13 mouse cellular contexts compared by ENCODE assay signal in the genomic region with DNA sequence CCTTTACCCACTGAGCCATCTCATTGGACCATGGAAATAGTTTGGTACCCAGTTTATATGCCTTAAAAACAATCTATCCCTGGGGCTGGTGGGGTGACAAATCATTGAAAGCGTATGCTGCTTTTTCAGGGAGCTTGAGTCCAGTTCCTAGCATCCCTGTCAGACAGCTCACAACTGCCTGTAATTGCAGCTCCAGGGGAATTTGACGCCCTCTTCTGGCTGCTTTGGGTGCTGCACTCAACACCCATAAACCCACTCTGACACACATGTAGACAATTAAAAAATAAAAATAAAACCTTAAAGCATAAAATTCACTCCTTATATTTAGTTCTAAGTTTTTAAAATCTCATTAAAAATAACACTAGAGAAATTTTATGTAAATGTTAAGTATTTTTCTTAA. TPM values are rescaled to one million over a fixed set of nuclear protein-coding genes. Genes with fewer than 3 reads are reported as not detected.
DNase-seq lines count a peak whose midpoint lies in the region; ATAC-seq and TF ChIP-seq lines count a peak whose summit lies in the region.
"Had no signal": no experiment of that assay in that cellular context is flagged by ENCODE, and none has a peak within 500 bp of the region (broad histone marks: within the 10 kb centered on the region; RNA-seq: fewer than 3 reads in every experiment).

No protein-coding gene starts in this region.

- no peak for TF ChIP-seq EP300 in liver, embryonic 14.5 days (IDR thresholded peaks at IDR 0.05; ENCODE audit: low read depth)

- no peak overlapping the region for H3K9ac ChIP-seq in liver, embryonic 14.5 days (replicated peaks)
- H3K9ac ChIP-seq in liver, embryonic 11.5 days (ENCODE audit: low read depth, low read length), result no peak overlapping the region

- H3K4me1 ChIP-seq in liver, embryonic 14.5 days (replicated peaks; ENCODE audit: control insufficient read depth in 2 of 2, insufficient read depth in 2 of 2, low read length in 1 of 2), result no peaks in the 10 kb centered on the region
- H3K4me1 ChIP-seq in liver, embryonic 11.5 days (replicated peaks; ENCODE audit: control insufficient read depth, insufficient read depth, low read length), result no peaks in the 10 kb centered on the region
- 0 out of 2 replicates have a peak, but pooled peaks cover 3% of the 10 kb centered on the region for H3K4me1 ChIP-seq in hindbrain, embryonic 10.5 days (replicated peaks)
- H3K4me1 ChIP-seq: limb, embryonic 10.5 days had no signal

- no peak for ATAC-seq in CD4-positive, CD25-positive, alpha-beta regulatory T cell, adult 4 months
- ATAC-seq in liver, embryonic 14.5 days (ENCODE audit: insufficient read depth), result no peak
- no peak for ATAC-seq in liver, embryonic 11.5 days (replicated peaks; ENCODE audit: low FRiP score)
- ATAC-seq: midbrain, embryonic 16.5 days had no signal

- H3K27me3 ChIP-seq in liver, embryonic 14.5 days (ENCODE audit: control insufficient read depth, insufficient read depth, low read length), result no peaks in the 10 kb centered on the region
- H3K27me3 ChIP-seq in liver, embryonic 11.5 days (replicated peaks; ENCODE audit: control insufficient read depth, insufficient read depth, low read length), result no peaks in the 10 kb centered on the region
- H3K27me3 ChIP-seq in hindbrain, embryonic 10.5 days (ENCODE audit: insufficient read depth, poor library complexity, severe bottlenecking), result no peaks in the 10 kb centered on the region

- TF ChIP-seq CTCF in liver, embryonic 14.5 days (IDR thresholded peaks at IDR 0.05; ENCODE audit: low read depth), result peak; percentile 68

- H3K4me2 ChIP-seq in liver, embryonic 14.5 days (ENCODE audit: low read depth), result no peak overlapping the region
- H3K4me2 ChIP-seq in liver, embryonic 11.5 days, result no peak overlapping the region

- H3K9me3 ChIP-seq in liver, embryonic 14.5 days (ENCODE audit: control insufficient read depth, low read length), result no peaks in the 10 kb centered on the region
- no peaks in the 10 kb centered on the region for H3K9me3 ChIP-seq in liver, embryonic 11.5 days (ENCODE audit: control insufficient read depth, low read length)
- H3K9me3 ChIP-seq in hindbrain, embryonic 10.5 days, result no peaks in the 10 kb centered on the region
- H3K9me3 ChIP-seq: limb, embryonic 10.5 days had no signal

- peak; percentile 60 for DNase-seq in CD4-positive, CD25-positive, alpha-beta regulatory T cell, adult 2 months (ENCODE audit: low read depth, low spot score)
- no peak for DNase-seq in liver, embryonic 14.5 days (ENCODE audit: low read depth in 3 of 3, low spot score in 3 of 3)
- DNase-seq in liver, embryonic 11.5 days (ENCODE audit: low spot score), result no peak
- peak; percentile 60 to 66 for DNase-seq in B cell, adult 2 months
- peak; percentile 76 for DNase-seq in ZHBTc4 (ENCODE audit: low read depth, low spot score)
- no peak for DNase-seq in hindbrain, embryonic 10.5 days (ENCODE audit: low spot score)
- DNase-seq in retina, postnatal 1 day, result no peak
- DNase-seq: heart, postnatal 36 days; kidney, adult 11 months; lung, postnatal 14 days had no signal

- H3K27ac ChIP-seq in liver, embryonic 14.5 days, result no peak overlapping the region
- no peak overlapping the region for H3K27ac ChIP-seq in liver, embryonic 11.5 days (ENCODE audit: low read depth, low read length)
- H3K27ac ChIP-seq in hindbrain, embryonic 10.5 days, result no peak overlapping the region
- H3K27ac ChIP-seq: limb, embryonic 10.5 days had no signal

- H3K4me3 ChIP-seq in liver, embryonic 14.5 days (ENCODE audit: insufficient read depth in 1 of 2, low read depth in 2 of 2, low read length in 2 of 2), result no peak overlapping the region
- no peak overlapping the region for H3K4me3 ChIP-seq in liver, embryonic 11.5 days (ENCODE audit: low read depth, low read length)
- H3K4me3 ChIP-seq in hindbrain, embryonic 10.5 days, result no peak overlapping the region
- H3K4me3 ChIP-seq: limb, embryonic 10.5 days had no signal

- peaks cover 4% of the 10 kb centered on the region for H3K36me3 ChIP-seq in liver, embryonic 14.5 days (replicated peaks; ENCODE audit: control insufficient read depth, insufficient read depth, low read depth)
- H3K36me3 ChIP-seq in liver, embryonic 11.5 days (ENCODE audit: control insufficient read depth, insufficient read depth, low read length), result peaks cover 6% of the 10 kb centered on the region
- peaks cover 28% of the 10 kb centered on the region for H3K36me3 ChIP-seq in hindbrain, embryonic 10.5 days

- 73% methylated on average over 2 of the region's 2 CpGs for WGBS in liver, embryonic 14.5 days (ENCODE audit: insufficient replicate concordance)
- 90% methylated on average over 2 of the region's 2 CpGs for WGBS in liver, embryonic 11.5 days
- WGBS in hindbrain, embryonic 10.5 days, result 79% methylated on average over 2 of the region's 2 CpGs

RNA-seq across cellular contexts. Expression of gene Lrch3, which starts 37.2 kb away (rescaled TPM):
- 10 to 100 TPM; 19.4 to 23.0 TPM for polyA plus RNA-seq in CD4-positive, CD25-positive, alpha-beta regulatory T cell, adult 4 months (2017; shearing (Covaris generic))
- polyA plus RNA-seq in liver, embryonic 14.5 days (2012; rRNA removed), result 5.0 and 6.3 TPM in 2 replicates
- polyA plus RNA-seq in liver, embryonic 14.5 days (2014; fragmentation: Nextera tagmentation; extraction: Ambion mirVana), result 3.9 and 4.9 TPM in 2 replicates
- 15.9 and 16.3 TPM in 2 replicates for polyA plus RNA-seq in liver, embryonic 11.5 days (2014; fragmentation: Nextera tagmentation; extraction: Ambion mirVana)
- polyA plus RNA-seq in hindbrain, embryonic 10.5 days (2016; fragmentation: Nextera tagmentation; extraction: Ambion mirVana), result 30.3 and 33.7 TPM in 2 replicates

Comparison
In these comparisons a context has a peak if more than half of its experiments do, and no peak if none do; other contexts are left out.
1. DNase-seq: peak in CD4-positive, CD25-positive, alpha-beta regulatory T cell, adult 2 months (single experiment), B cell, adult 2 months (2 of 2) and ZHBTc4 (single experiment); none in liver, embryonic 14.5 days (0 of 3), liver, embryonic 11.5 days (single experiment), hindbrain, embryonic 10.5 days (single experiment) and retina, postnatal 1 day (single experiment).